Mouse (Mus musculus) stomach, adult 2 months (tissue): ENCODE measurements around the gene Taf11. TPM values are rescaled to one million over a fixed set of nuclear protein-coding genes. Genes with fewer than 3 reads are reported as not detected.

Experiments used
- polyA plus RNA-seq: library from polyadenylated mRNA; depleted of rRNA; stranded (reverse); fragments of >200 nt; gene quantifications from 2 replicates; pipeline ENCODE4 v1.2.3, GENCODE M21; 2012; rRNA removed

Gene Taf11
- 2.0 and 2.3 TPM in 2 replicates for polyA plus RNA-seq

DNA sequence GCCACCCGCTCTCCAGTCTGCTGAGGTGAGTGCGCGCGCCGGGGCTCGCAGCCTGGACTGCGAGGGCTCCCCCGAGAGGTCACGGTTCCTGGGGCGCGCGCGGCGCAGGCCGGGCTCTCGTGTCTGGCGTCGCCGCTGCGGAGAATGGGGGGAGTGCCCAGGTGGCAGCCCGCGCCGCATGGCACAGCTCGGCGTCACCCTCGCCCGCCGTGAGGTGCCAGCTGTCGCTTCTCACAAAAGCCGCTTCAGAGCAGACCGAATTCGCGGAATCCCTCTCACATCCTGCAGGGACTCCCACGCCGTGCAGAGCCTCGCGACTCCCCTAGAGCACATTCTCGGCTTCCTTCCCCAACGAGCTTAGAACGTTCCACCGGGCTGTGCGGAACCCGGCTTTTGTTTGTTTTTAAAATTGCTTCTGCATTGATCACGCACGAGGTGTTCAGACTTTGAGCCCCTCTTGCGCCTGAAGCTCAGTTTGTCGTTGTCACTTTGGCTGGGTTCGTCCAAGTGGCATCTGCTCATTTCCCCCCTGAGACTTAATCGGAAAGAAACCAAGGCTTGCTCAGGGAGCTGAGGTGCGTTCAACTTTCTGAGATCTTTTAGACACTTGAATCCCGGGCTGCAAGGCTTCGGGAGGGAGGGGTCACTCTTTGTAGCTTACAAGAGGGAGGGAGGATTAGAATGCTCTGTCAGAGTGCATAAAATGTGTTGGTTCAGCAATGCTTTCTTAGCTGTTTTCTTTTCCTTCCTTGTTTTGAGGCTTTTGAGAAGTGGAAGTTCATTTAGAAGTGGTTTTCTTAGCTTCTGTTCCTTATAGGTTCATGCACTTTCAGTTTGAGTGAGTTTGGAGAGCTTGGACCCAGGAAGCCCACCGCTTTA lies at the start of gene Taf11:
Taf11 (minus strand) TSS at position 223 of the 879 bp plus-strand sequence.

GRCm38 (mm10) chr17:27908888-27909621 lies 589 bp downstream of the Taf11 start, which contains the start of gene Anks1:
TSS of gene Anks1 (plus strand) at chr17:27909306.

GRCm38 (mm10) chr17:27856265-27856797 lies 53.3 kb downstream of the Taf11 start, which contains the start of gene Uhrf1bp1:
TSS of gene Uhrf1bp1 (plus strand) at chr17:27856441.

Other genes starting within 250 kb of the Taf11 start
- gene Spdef, start 180.9 kb downstream of the Taf11 start, polyA plus RNA-seq = 57.1 and 112 TPM in 2 replicates
- 63.1 and 68.3 TPM in 2 replicates for gene D17Wsu92e, start 89.2 kb downstream of the Taf11 start, polyA plus RNA-seq
- 65.4 and 93.7 TPM in 2 replicates for gene Snrpc, start 71.7 kb downstream of the Taf11 start, polyA plus RNA-seq
- gene Uhrf1bp1, start 53.4 kb downstream of the Taf11 start, polyA plus RNA-seq = 1.7 and 2.3 TPM in 2 replicates
- 23.8 and 24.3 TPM in 2 replicates for gene Anks1, start 538 bp downstream of the Taf11 start, polyA plus RNA-seq
- 0.68 and 1.00 TPM in 2 replicates for gene Tcp11, start 170.8 kb upstream of the Taf11 start, polyA plus RNA-seq
- gene Scube3, start 232.3 kb upstream of the Taf11 start, polyA plus RNA-seq = 0.42 and 1.0 TPM in 2 replicates